21 mouse cellular contexts compared by ENCODE assay signal in genomic region chr16:45148488-45149082, GRCm38 (mm10). TPM values are rescaled to one million over a fixed set of nuclear protein-coding genes. Genes with fewer than 3 reads are reported as not detected.
DNase-seq lines count a peak whose midpoint lies in the region; ATAC-seq lines count a peak whose summit lies in the region.
"Had no signal": no experiment of that assay in that cellular context is flagged by ENCODE, and none has a peak within 500 bp of the region (broad histone marks: within the 10 kb centered on the region; RNA-seq: fewer than 3 reads in every experiment).

No protein-coding gene starts in this region.

- DNase-seq in heart, adult 11 months = peak; percentile 71
- DNase-seq in heart, adult 9 months (ENCODE audit: low spot score in 2 of 2) = no peak
- peak; percentile 43 for DNase-seq in 416B (ENCODE audit: low read depth)
- DNase-seq in adrenal gland, postnatal 25 days = no peak
- DNase-seq: adrenal gland, adult 8-10 months; cerebellum, adult 18-20 months; cerebellum, postnatal 10 days; gastrocnemius, postnatal 14 days; heart, adult 18-20 months; heart, postnatal 4 days; kidney, adult 9 months; kidney, postnatal 10 days; layer of hippocampus, adult 9-11 months; liver; midbrain, embryonic 14.5 days; right cerebral cortex, adult 18-20 months had no signal

- ATAC-seq in hematopoietic stem cell, adult 5-6 weeks (replicated peaks in 1 of 2; ENCODE audit: insufficient read depth in 1 of 2, low FRiP score in 2 of 2, low TSS enrichment in 1 of 2, low read depth in 1 of 2, poor library complexity in 2 of 2, severe bottlenecking in 2 of 2) = peak; percentile 65 to 88
- ATAC-seq in monocyte, adult 5-6 weeks (replicated peaks; ENCODE audit: insufficient number of reproducible peaks, low FRiP score, low TSS enrichment, poor library complexity, severe bottlenecking) = peak; percentile 80
- ATAC-seq in frontal cortex, adult (ENCODE audit: low TSS enrichment) = no peak
- ATAC-seq: forebrain, embryonic 13.5 days; intestine, postnatal 0 days had no signal

RNA-seq across cellular contexts. Expression of gene Slc35a5, which starts 9.9 kb away (rescaled TPM):
- total RNA-seq in hematopoietic stem cell, adult 5-6 weeks (2017) = 8.9 and 18.4 TPM in 2 replicates
- 15.5 to 28.5 TPM (median 27.8 TPM) in 3 replicates for total RNA-seq in monocyte, adult 5-6 weeks (2017)
- 24.7 and 48.4 TPM in 2 replicates for total RNA-seq in adrenal gland, postnatal 25 days (2021)

RNA-seq across cellular contexts. Expression of gene Atg3, which starts 10.0 kb away (rescaled TPM):
- 39.5 and 45.4 TPM in 2 replicates for total RNA-seq in hematopoietic stem cell, adult 5-6 weeks (2017)
- total RNA-seq in monocyte, adult 5-6 weeks (2017) = 84.0 to 119 TPM (median 104 TPM) in 3 replicates
- total RNA-seq in adrenal gland, postnatal 25 days (2021) = 63.6 and 64.4 TPM in 2 replicates

RNA-seq across cellular contexts. Expression of gene Ccdc80, which starts 55.4 kb away (rescaled TPM):
- 0.94 TPM in 1 of 2 replicates, not detected in the other for total RNA-seq in hematopoietic stem cell, adult 5-6 weeks (2017)
- 3.6 TPM in 1 of 3 replicates, not detected in the others for total RNA-seq in monocyte, adult 5-6 weeks (2017)
- 18.3 and 19.0 TPM in 2 replicates for total RNA-seq in adrenal gland, postnatal 25 days (2021)

Comparison
In these comparisons a context has a peak if more than half of its experiments do, and no peak if none do; other contexts are left out.
1. DNase-seq: peak in heart, adult 11 months (single experiment) and 416B (single experiment); none in heart, adult 9 months (0 of 2) and adrenal gland, postnatal 25 days (single experiment).